Mouse (Mus musculus) adrenal gland, postnatal 25 days (tissue): ENCODE data around the gene Rgs14. TPM values are rescaled to one million over a fixed set of nuclear protein-coding genes. Genes with fewer than 3 reads are reported as not detected.

Source experiments
- total RNA-seq: library from RNA; stranded (reverse); gene quantifications from 2 replicates; pipeline ENCODE4 v1.2.3, GENCODE M21; 2021

Gene Rgs14
- total RNA-seq, 1 experiment from 2014 or later = 0.70 TPM

Other genes with a start within 250 kb of the Rgs14 start
- gene Gm17617, start 236.2 kb upstream of the Rgs14 start, total RNA-seq = not detected in 2 replicates
- 35.6 and 60.4 TPM in 2 replicates for gene Fgfr4, start 217.1 kb upstream of the Rgs14 start, total RNA-seq
- 121 and 142 TPM in 2 replicates for gene Nsd1, start 159.9 kb upstream of the Rgs14 start, total RNA-seq
- gene Prelid1, start 49.2 kb upstream of the Rgs14 start, total RNA-seq = 153 and 156 TPM in 2 replicates
- gene Rab24, start 47.8 kb upstream of the Rgs14 start, total RNA-seq = 58.0 and 87.0 TPM in 2 replicates
- gene Mxd3, start 39.9 kb upstream of the Rgs14 start, total RNA-seq = 5.0 and 8.3 TPM in 2 replicates
- 107 and 109 TPM in 2 replicates for gene Lman2, start 6.9 kb upstream of the Rgs14 start, total RNA-seq
- gene Slc34a1, start 28.5 kb downstream of the Rgs14 start, total RNA-seq = not detected in 2 replicates
- not detected in 2 replicates for gene Pfn3, start 45.5 kb downstream of the Rgs14 start, total RNA-seq
- 0.15 and 3.3 TPM in 2 replicates for gene F12, start 57.1 kb downstream of the Rgs14 start, total RNA-seq
- gene Grk6, start 75.3 kb downstream of the Rgs14 start, total RNA-seq = 47.9 and 62.1 TPM in 2 replicates
- gene Prr7, start 94.5 kb downstream of the Rgs14 start, total RNA-seq = 3.8 and 3.9 TPM in 2 replicates
- 14.6 and 19.1 TPM in 2 replicates for gene Dbn1, start 118.4 kb downstream of the Rgs14 start, total RNA-seq
- 17.6 and 18.7 TPM in 2 replicates for gene Pdlim7, start 143.9 kb downstream of the Rgs14 start, total RNA-seq
- gene Dok3, start 159.6 kb downstream of the Rgs14 start, total RNA-seq = 3.4 and 4.4 TPM in 2 replicates
- 52.6 and 57.3 TPM in 2 replicates for gene Ddx41, start 166.9 kb downstream of the Rgs14 start, total RNA-seq
- 75.2 and 75.3 TPM in 2 replicates for gene Fam193b, start 201.4 kb downstream of the Rgs14 start, total RNA-seq
- gene Tmed9, start 204.0 kb downstream of the Rgs14 start, total RNA-seq = 144 and 170 TPM in 2 replicates
- 16.4 and 19.7 TPM in 2 replicates for gene B4galt7, start 230.2 kb downstream of the Rgs14 start, total RNA-seq